Mouse (Mus musculus) kidney, adult 10 weeks (tissue): Measurements from ENCODE around the gene Wfdc5. TPM values are rescaled to one million over a fixed set of nuclear protein-coding genes. Genes with fewer than 3 reads are reported as not detected.

ENCODE experiments used
- polyA plus RNA-seq: library from polyadenylated mRNA; stranded (reverse); fragments of 350-450 nt; fragmentation: Illumina TruSeq; extraction: RNeasy Lipid Tissue Mini Kit (QIAGEN cat#74804); gene quantifications from one replicate; pipeline ENCODE4 v1.2.3, GENCODE M21; 2014; ENCODE audit warnings: low read depth, low replicate concordance

The Wfdc5 gene
- polyA plus RNA-seq, result not detected

DNA sequence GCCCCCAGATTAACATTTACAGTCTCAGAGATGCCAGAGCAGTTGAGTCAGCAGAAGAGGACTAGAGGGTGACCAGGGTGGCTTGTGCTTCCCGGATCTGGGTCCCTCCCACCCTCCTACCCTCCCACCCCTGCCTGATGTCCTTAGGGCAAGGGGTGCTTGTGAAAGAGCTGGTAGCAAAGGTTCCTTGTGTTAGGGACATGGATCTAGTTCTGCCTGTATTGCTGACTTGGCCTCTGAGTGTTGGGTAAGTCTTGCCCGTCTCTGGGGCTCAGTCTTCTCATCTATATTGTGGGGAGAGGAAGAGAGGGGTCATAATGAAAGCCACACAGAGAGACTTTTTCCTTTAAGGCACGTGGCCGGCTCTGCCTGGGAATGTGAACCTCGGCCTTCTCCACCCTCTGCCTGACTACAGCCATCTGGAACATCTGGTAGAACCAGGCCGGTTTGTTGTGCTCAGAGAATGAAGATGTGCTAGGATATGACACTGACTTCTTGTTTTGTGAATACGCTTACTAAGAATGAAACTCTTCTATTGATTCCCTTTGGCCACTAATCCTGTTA is at the start of gene Wfdc5:
Wfdc5 (minus strand) TSS at position 51 of the 564 bp plus-strand sequence.

GRCm38 (mm10) chr2:164221522-164221921 is 39.0 kb upstream of the Wfdc5 start, which contains the start of gene Wfdc15b:
Wfdc15b (minus strand) TSS chr2:164221660.

DNA sequence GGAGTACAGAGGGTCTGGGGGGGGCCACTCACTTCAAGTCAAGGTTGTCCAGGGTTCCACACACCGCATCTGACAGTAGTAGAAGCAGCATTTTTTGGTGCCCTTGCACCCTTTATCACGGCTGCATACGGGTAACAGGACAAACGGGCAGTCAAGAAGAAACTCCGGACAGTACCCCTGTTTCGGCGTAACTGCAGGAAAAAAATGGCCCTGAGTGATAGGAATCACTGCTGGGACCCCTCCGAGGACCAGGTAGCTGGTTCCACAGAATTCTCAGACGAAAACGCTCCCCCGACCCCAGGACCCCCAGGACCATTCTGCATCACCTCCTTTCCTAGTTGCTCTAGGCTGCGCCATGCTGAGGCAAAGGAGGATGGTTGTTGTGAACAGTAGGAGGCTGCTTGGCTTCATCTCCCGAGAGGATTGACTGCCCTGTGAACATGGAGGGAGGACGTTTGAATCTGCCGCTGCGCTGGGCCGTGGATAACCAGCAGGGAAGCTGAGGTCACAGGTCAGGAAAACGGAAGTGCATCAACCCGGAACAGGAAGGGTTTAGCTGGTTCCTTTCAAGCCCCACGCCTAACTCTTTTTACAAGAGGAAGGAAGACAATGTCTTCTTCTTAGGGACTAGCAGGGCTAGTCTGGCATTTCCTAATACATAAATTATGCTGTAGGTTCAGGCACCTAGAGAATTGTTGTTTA is 17.2 kb upstream of the Wfdc5 start, which contains the start of gene Wfdc15a:
Wfdc15a (minus strand) TSS at position 505 of the 702 bp plus-strand sequence.

DNA sequence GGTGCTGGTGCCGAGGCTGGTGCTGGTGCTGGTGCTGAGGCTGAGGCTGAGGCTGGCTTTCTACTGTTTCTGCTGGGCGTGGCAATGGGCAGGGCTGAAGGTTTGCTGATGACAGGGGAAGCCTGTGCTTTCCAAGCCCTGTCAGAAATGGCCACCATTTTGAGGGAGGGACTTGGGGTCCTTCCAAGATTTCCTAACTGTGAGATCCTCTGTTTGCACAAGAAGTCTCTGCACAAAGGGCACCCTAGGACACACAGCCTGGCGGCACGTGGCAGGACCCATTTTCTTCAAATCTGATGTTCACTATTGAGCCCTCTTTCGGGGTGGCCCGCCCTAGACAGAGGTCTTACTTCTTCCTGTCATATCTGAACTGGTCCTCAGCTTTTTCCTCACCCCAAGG is 8.0 kb upstream of the Wfdc5 start, which contains the start of gene Wfdc12:
Wfdc12 (minus strand) TSS at position 33 of the 400 bp plus-strand sequence.

DNA sequence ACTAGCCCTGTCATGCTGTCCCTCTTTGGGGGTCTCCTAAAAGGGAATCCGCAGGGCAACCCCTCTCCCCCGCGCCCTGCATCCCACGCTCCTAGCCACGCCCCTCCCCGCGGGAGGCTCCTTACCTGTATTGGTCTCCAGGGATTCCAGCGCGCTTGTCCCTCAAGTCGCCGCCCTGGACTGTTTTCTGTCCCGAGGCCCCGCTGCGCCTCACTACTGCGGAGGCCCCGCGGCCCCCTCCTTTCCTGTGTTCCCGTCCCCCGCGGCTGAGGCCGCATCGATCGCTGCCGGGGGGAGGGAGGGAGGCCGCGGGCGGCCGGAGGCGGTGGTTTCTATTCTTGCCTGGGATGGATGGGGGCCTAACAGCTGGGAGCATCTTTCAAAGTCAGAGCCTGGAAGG is 11.6 kb downstream of the Wfdc5 start, which contains the start of gene Kcns1:
Kcns1 (minus strand) TSS at position 212 of the 400 bp plus-strand sequence.

Other genes starting within 250 kb of the Wfdc5 start
- 260 TPM for gene Ywhab, start 187.8 kb downstream of the Wfdc5 start, polyA plus RNA-seq
- gene Pabpc1l, start 157.3 kb downstream of the Wfdc5 start, polyA plus RNA-seq, result 1.4 TPM
- gene Stk4, start 112.4 kb downstream of the Wfdc5 start, polyA plus RNA-seq, result 53.7 TPM
- 8.0 TPM for gene Tomm34, start 111.6 kb downstream of the Wfdc5 start, polyA plus RNA-seq
- gene Kcns1, start 11.6 kb downstream of the Wfdc5 start, polyA plus RNA-seq, result not detected
- gene Wfdc12, start 7.9 kb upstream of the Wfdc5 start, polyA plus RNA-seq, result not detected
- not detected for gene Wfdc15a, start 17.4 kb upstream of the Wfdc5 start, polyA plus RNA-seq
- gene Wfdc15b, start 38.9 kb upstream of the Wfdc5 start, polyA plus RNA-seq, result 155 TPM
- not detected for gene Svs2, start 55.7 kb upstream of the Wfdc5 start, polyA plus RNA-seq
- not detected for gene Svs3b, start 73.9 kb upstream of the Wfdc5 start, polyA plus RNA-seq
- not detected for gene Svs4, start 95.7 kb upstream of the Wfdc5 start, polyA plus RNA-seq
- not detected for gene Svs3a, start 106.5 kb upstream of the Wfdc5 start, polyA plus RNA-seq
- gene Svs6, start 134.0 kb upstream of the Wfdc5 start, polyA plus RNA-seq, result not detected
- not detected for gene Svs5, start 150.0 kb upstream of the Wfdc5 start, polyA plus RNA-seq
- gene Slpi, start 206.4 kb upstream of the Wfdc5 start, polyA plus RNA-seq, result not detected
- gene Rbpjl, start 220.4 kb upstream of the Wfdc5 start, polyA plus RNA-seq, result not detected
- 0.16 TPM for gene Matn4, start 222.4 kb upstream of the Wfdc5 start, polyA plus RNA-seq